Mouse (Mus musculus) cerebellum, postnatal 14 days (tissue): ENCODE data around the gene Kctd17.

Experiments
- DNase-seq, 2 experiments: peaks; one replicate each; pipeline ENCODE4 v3.0.0; 2021; ENCODE audit warnings: mixed read lengths in 2 of 2

Kctd17 gene

GRCm38 (mm10) chr15:78428391-78429138 is at the start of gene Kctd17:
Gene Kctd17 (plus strand): TSS chr15:78428564.
- DNase-seq = peak; percentile 85 to 87

GRCm38 (mm10) chr15:78380208-78380607 is 48.2 kb upstream of the Kctd17 start:
- DNase-seq = no peak

GRCm38 (mm10) chr15:78380741-78381140 is 47.6 kb upstream of the Kctd17 start:
- DNase-seq = peak in 1 of 2 experiments; percentile 30

GRCm38 (mm10) chr15:78382115-78382514 is 46.2 kb upstream of the Kctd17 start:
- no peak for DNase-seq

- peak in 1 of 2 experiments; percentile 45 for DNase-seq
These were observed 44.7 kb upstream of the Kctd17 start for GRCm38 (mm10) chr15:78383450-78384219.

GRCm38 (mm10) chr15:78384220-78385116 is 43.9 kb upstream of the Kctd17 start:
- no peak for DNase-seq

GRCm38 (mm10) chr15:78385564-78385963 is 42.8 kb upstream of the Kctd17 start:
- DNase-seq = no peak

- DNase-seq = no peak
These were observed 37.5 kb upstream of the Kctd17 start for GRCm38 (mm10) chr15:78390855-78391254.

- no peak for DNase-seq
These were observed 32.8 kb upstream of the Kctd17 start, which contains the start of gene Tex33 for GRCm38 (mm10) chr15:78395478-78395962. Gene Tex33 (minus strand): TSS chr15:78395912.

GRCm38 (mm10) chr15:78401345-78401744 is 27.0 kb upstream of the Kctd17 start:
- peak; percentile 42 to 53 for DNase-seq

- DNase-seq = peak; percentile 71 to 78
These were observed 26.4 kb upstream of the Kctd17 start for GRCm38 (mm10) chr15:78401921-78402320.

- peak in 1 of 2 experiments; percentile 52 for DNase-seq
These were observed 25.9 kb upstream of the Kctd17 start for GRCm38 (mm10) chr15:78402423-78402822.

- DNase-seq = peak in 1 of 2 experiments; percentile 23
These were observed 25.0 kb upstream of the Kctd17 start for GRCm38 (mm10) chr15:78403301-78403741.

GRCm38 (mm10) chr15:78403896-78404295 is 24.5 kb upstream of the Kctd17 start:
- peak; percentile 70 to 74 for DNase-seq

GRCm38 (mm10) chr15:78405098-78405497 is 23.3 kb upstream of the Kctd17 start:
- no peak for DNase-seq

GRCm38 (mm10) chr15:78405517-78406211 is 22.7 kb upstream of the Kctd17 start, which contains the start of gene Tst:
Gene Tst (minus strand): TSS chr15:78405907.
- peak; percentile 89 to 90 for DNase-seq

GRCm38 (mm10) chr15:78406293-78406934 is 21.9 kb upstream of the Kctd17 start, which contains the start of gene Mpst:
Gene Mpst (plus strand): TSS chr15:78406416.
- DNase-seq = peak; percentile 92 to 94

- no peak for DNase-seq
These were observed 18.8 kb upstream of the Kctd17 start for GRCm38 (mm10) chr15:78409570-78410052.

GRCm38 (mm10) chr15:78413083-78413718 is 15.2 kb upstream of the Kctd17 start:
- no peak for DNase-seq

GRCm38 (mm10) chr15:78413719-78414117 is 14.6 kb upstream of the Kctd17 start:
- no peak for DNase-seq
